Mouse (Mus musculus) cerebellum, adult 11-12 months (tissue): ENCODE results near the gene Mettl15.

Experiments used
- DNase-seq: peaks from one replicate; pipeline ENCODE4 v3.0.0; 2022

Mettl15 gene

GRCm38 (mm10) chr2:109156131-109156530 lies 124.4 kb downstream of the Mettl15 start:
- DNase-seq, result no peak

- DNase-seq, result no peak
Measured at GRCm38 (mm10) chr2:109153402-109154050, 127.0 kb downstream of the Mettl15 start.

GRCm38 (mm10) chr2:109147292-109147691 lies 133.3 kb downstream of the Mettl15 start:
- no peak for DNase-seq

GRCm38 (mm10) chr2:109144410-109144809 lies 136.1 kb downstream of the Mettl15 start:
- DNase-seq, result no peak

- DNase-seq, result no peak
Measured at GRCm38 (mm10) chr2:109140330-109140729, 140.2 kb downstream of the Mettl15 start.

GRCm38 (mm10) chr2:109137276-109137675 lies 143.3 kb downstream of the Mettl15 start:
- peak; percentile 9 for DNase-seq

- no peak for DNase-seq
Measured at GRCm38 (mm10) chr2:109130718-109131117, 149.8 kb downstream of the Mettl15 start.

- no peak for DNase-seq
Measured at GRCm38 (mm10) chr2:109129921-109130320, 150.6 kb downstream of the Mettl15 start.

GRCm38 (mm10) chr2:109105773-109106484 lies 174.6 kb downstream of the Mettl15 start:
- DNase-seq, result no peak

- DNase-seq, result no peak
Measured at GRCm38 (mm10) chr2:109049686-109050085, 230.9 kb downstream of the Mettl15 start.
